Mouse (Mus musculus) erythroid progenitor cell, adult 5-6 weeks (primary cell): ENCODE data around the gene Lasp1. TPM values are rescaled to one million over a fixed set of nuclear protein-coding genes. Genes with fewer than 3 reads are reported as not detected.

Experiments
- ATAC-seq: replicated peaks from 2 replicates; pipeline ENCODE4 v1.8.0; 2016; ENCODE audit warnings: moderate number of reproducible peaks, mild to moderate bottlenecking, moderate TSS enrichment, inconsistent platforms; ENCODE audit not compliant: poor library complexity, low FRiP score, severe bottlenecking
- total RNA-seq, 2 experiments: library from RNA; stranded (forward) in 1 of 2; stranded (reverse) in 1 of 2; fragments of 150-400 nt in 1 of 2; fragments of 186-747, 209-891 nt in 1 of 2; gene quantifications; 2 replicates each; pipeline versions ENCODE4 v1.2.3 to v1.2.4; 2015 to 2017; ENCODE audit warnings: low replicate concordance in 2 of 2

Gene Lasp1
- total RNA-seq, 2 experiments from 2014 or later = 14.8 to 28.9 TPM

GRCm38 (mm10) chr11:97808621-97809234 lies 9.9 kb downstream of the Lasp1 start:
- ATAC-seq = no peak

GRCm38 (mm10) chr11:97809235-97810121 lies 10.7 kb downstream of the Lasp1 start:
- no peak for ATAC-seq

- ATAC-seq = no peak
Measured at GRCm38 (mm10) chr11:97810356-97810755, 11.6 kb downstream of the Lasp1 start.

GRCm38 (mm10) chr11:97810970-97811369 lies 12.2 kb downstream of the Lasp1 start:
- ATAC-seq = no peak

GRCm38 (mm10) chr11:97811569-97812362 lies 13.0 kb downstream of the Lasp1 start:
- no peak for ATAC-seq

- ATAC-seq = no peak
Measured at GRCm38 (mm10) chr11:97812491-97812921, 13.7 kb downstream of the Lasp1 start.

GRCm38 (mm10) chr11:97813085-97813484 lies 14.3 kb downstream of the Lasp1 start:
- no peak for ATAC-seq

- ATAC-seq = no peak
Measured at GRCm38 (mm10) chr11:97813746-97814515, 15.1 kb downstream of the Lasp1 start.

- no peak for ATAC-seq
Measured at GRCm38 (mm10) chr11:97815736-97816135, 16.9 kb downstream of the Lasp1 start.

- no peak for ATAC-seq
Measured at GRCm38 (mm10) chr11:97816176-97816575, 17.4 kb downstream of the Lasp1 start.

- ATAC-seq = no peak
Measured at GRCm38 (mm10) chr11:97816916-97817315, 18.1 kb downstream of the Lasp1 start.

- ATAC-seq = no peak
Measured at GRCm38 (mm10) chr11:97817379-97817778, 18.6 kb downstream of the Lasp1 start.

- ATAC-seq = no peak
Measured at GRCm38 (mm10) chr11:97818003-97818402, 19.2 kb downstream of the Lasp1 start.

GRCm38 (mm10) chr11:97818571-97818970 lies 19.8 kb downstream of the Lasp1 start:
- no peak for ATAC-seq

GRCm38 (mm10) chr11:97819102-97819501 lies 20.3 kb downstream of the Lasp1 start:
- ATAC-seq = no peak

- ATAC-seq = no peak
Measured at GRCm38 (mm10) chr11:97819923-97820322, 21.1 kb downstream of the Lasp1 start.

- no peak for ATAC-seq
Measured at GRCm38 (mm10) chr11:97820840-97821239, 22.0 kb downstream of the Lasp1 start.

GRCm38 (mm10) chr11:97821401-97822064 lies 22.7 kb downstream of the Lasp1 start:
- no peak for ATAC-seq
